Mouse (Mus musculus): ENCODE data around the gene C1qtnf7.

C1qtnf7 gene

DNA sequence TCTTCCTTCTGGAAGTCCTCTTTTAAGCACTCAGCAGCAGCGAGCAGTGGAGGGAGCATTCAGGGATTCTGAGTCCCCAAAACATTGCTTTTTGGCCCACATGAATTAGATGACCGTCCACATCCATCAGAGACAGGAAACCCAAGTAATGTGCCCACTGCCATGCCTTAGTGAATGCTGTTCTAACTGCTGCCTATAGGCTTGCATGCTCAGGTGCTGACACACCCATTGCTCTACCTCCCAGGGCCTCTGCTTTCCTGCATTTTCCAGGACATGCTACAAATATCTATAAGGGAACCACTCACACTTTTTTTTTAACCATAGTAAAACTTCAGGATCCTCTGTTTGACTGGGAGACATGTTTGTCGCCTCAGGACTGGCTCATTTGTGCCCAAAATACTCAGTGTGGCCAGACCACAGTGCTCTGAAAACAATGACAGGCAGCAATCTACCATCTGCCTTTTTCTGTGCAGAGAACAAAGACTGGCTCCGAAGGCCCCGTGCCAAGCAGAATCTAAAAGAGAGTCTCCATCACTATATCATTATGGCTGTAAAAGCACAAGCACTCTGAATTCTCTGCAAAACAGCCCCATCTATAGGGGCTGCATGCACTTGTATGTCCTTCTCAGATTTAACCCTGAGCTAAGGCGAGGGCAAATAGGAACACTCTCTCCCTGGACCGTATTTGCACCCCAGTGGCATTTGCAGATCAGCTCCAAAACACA is 106.4 kb downstream of the C1qtnf7 start:
- DNase-seq (ENCODE audit: low spot score) = no peak

DNA sequence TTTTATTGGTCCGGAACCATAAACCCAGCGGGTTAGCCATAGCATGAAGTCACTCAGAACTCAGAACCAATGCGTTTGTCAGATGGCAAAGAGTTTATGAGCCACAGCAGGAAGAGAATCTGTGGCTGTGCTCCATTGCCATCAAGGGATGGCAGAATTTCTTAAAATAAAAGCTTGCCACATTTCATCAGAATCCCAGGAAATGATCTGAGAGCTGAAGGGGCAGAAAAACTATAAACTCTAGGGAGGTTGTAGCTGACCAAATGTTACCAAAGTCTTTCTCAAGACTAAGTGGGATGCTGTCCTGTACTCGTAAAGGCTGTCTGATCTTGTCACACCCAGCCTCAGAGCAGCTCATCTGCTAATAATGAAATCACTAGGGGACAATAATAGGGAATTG is 110.1 kb downstream of the C1qtnf7 start:
- DNase-seq (ENCODE audit: low spot score) = no peak

DNA sequence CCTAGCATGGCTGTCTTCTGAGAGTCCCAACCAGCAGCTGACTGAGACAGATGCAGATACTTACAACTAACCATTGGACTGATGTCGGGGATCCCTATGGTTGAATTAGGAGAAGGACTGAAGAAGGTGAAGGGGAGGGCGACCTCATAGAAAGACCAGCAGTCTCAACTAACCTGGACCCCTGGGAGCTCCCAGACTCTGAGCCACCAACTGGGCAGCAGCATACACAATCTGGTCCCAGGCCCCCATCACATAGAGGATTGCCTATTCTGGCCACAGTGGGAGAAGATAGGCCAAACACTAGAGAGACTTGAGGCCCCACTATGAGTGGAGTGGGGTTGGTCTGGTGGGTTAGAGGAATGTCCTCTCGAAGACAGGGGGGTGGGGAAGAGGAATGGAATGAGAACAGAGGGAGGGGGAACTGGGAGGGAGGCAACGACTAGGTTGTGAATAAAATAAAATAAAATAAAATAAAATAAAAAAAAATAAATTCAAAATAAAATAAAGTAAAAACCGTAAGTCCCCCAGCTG is 118.8 kb downstream of the C1qtnf7 start:
- DNase-seq (ENCODE audit: low spot score) = no peak

GRCm38 (mm10) chr5:43634602-43635081 is 119.3 kb downstream of the C1qtnf7 start:
- DNase-seq (ENCODE audit: low spot score) = no peak

DNA sequence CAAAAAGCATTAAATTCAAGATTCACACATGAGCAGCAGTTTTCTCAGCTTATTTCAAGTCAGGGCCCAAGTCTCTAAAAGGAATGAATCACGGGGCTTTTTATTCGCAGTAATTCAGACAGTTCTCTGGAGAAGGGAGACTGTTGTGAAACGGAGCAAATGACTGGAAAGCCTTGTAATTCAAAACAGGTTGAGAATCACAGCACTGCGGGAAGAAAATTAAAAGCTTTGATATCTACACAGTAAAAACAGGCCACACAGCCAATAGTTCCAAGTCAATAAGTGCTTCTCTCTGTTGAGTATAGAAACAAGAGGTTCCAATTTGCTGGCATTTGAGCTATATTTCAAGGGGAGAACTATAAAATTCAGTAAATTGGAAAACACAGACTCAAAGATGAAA is 129.7 kb downstream of the C1qtnf7 start:
- no peak for DNase-seq (ENCODE audit: low spot score)

- DNase-seq (ENCODE audit: low spot score) = no peak
Observed at GRCm38 (mm10) chr5:43647098-43647774, 131.9 kb downstream of the C1qtnf7 start.

DNA sequence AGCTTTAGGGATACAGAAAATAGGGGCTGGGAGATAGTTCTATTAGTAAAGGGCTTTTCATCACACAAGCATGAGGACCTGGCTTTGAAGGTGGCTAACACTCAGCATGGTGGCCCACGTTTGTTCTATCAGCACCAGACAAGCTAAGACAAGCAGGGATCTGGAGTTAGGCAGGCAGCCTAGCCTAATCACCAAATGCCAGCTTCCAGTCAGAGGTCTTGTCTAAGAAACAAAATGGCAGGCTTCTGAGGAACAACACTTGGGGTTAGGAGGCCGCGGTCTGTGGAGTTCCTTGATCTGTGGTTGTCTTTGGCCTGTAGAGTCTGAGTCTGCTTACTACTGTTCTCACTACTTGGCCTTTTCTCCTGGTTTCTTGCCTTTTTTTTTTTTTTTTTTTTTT is 146.2 kb downstream of the C1qtnf7 start:
- no peak for DNase-seq (ENCODE audit: low spot score)

DNA sequence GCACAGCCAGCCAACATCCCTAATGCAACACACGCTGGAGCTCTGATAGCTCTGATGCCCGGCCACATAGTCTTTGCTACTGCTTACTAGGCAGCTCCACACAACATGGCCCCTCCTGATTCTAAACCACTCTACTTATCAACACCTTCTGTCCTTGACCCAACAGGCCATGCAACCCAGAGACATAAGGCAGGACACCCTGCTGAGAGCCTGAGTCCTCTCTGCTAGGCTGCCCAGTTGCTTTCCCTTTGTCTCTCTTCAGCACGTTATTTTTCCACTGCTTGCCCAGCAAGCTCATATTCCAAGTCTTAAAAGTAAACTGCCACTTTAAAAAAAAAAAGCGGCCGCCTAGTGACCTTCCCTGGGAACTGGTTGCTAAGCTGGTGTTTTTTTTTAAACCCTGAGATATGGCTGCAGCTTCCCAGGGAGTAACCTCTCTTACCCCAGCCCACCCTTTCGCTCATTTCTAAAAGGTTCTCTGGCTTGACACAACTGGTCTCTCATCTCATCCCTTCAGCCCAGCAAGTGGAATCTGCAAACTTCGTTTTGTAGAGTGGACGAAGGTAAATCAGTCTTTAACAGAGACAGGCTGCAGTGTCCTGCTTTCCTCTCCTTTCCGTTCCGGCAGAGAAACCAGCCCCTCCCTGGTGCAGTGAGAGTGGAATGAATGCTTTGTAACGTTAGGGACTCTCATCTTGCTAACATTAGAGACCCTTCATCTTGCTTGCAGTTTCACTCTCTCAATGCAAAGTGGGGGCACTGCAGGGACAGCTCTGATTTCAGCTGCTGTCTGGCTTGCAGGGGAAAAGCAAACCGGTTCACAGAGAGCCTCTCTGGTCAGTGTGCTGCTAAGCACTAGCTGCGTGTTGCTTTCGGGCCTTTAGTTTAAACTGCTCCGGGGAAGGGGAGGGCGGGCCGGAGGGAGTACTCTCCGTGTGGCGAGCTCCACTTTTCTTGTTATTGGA is 146.9 kb downstream of the C1qtnf7 start, which contains the start of gene Cc2d2a:
Cc2d2a (plus strand) TSS at position 350 of the 965 bp plus-strand sequence.
- DNase-seq (ENCODE audit: low spot score) = peak; percentile 41

GRCm38 (mm10) chr5:43663531-43663930 is 148.2 kb downstream of the C1qtnf7 start:
- peak; percentile 14 for DNase-seq (ENCODE audit: low spot score)

GRCm38 (mm10) chr5:43665144-43665543 is 149.8 kb downstream of the C1qtnf7 start:
- no peak for DNase-seq (ENCODE audit: low spot score)
